Mouse (Mus musculus) lung, embryonic 16.5 days (tissue): Measurements from ENCODE around the gene Fbxl15. TPM values are rescaled to one million over a fixed set of nuclear protein-coding genes. Genes with fewer than 3 reads are reported as not detected.

Source experiments
- ATAC-seq: fragments of 200-750 bp; cut with Nextera tagmentation; 2 replicates; pipeline ENCODE4 v1.8.0; 2017; ENCODE audit warnings: low read depth, mild to moderate bottlenecking, moderate library complexity
- H3K27ac ChIP-seq: fragments of 300-500 bp; sonication (generic); 2 replicates; pipeline ENCODE4 v1.5.1; 2014; ENCODE audit warnings: mild to moderate bottlenecking, control low read depth, low read length
- H3K27me3 ChIP-seq: fragments of 300-500 bp; sonication (generic); 2 replicates; pipeline ENCODE4 v1.6.1; 2014; ENCODE audit warnings: low read depth, low read length, mixed read lengths; ENCODE audit not compliant: control insufficient read depth, insufficient read depth
- H3K36me3 ChIP-seq: fragments of 300-500 bp; sonication (generic); 2 replicates; pipeline ENCODE4 v1.6.1; 2014; ENCODE audit warnings: low read length; ENCODE audit not compliant: control insufficient read depth, insufficient read depth
- H3K4me1 ChIP-seq: fragments of 300-500 bp; sonication (generic); replicated peaks from 2 replicates; pipeline ENCODE4 v1.6.1; 2014; ENCODE audit warnings: low read length, mixed read lengths; ENCODE audit not compliant: control insufficient read depth, insufficient read depth
- H3K4me2 ChIP-seq: fragments of 300-500 bp; sonication (generic); 2 replicates; pipeline ENCODE4 v1.6.1; 2014; ENCODE audit warnings: low read depth, low read length, control low read depth
- H3K4me3 ChIP-seq: fragments of 300-500 bp; sonication (generic); 2 replicates; pipeline ENCODE4 v1.5.1; 2014; ENCODE audit warnings: mild to moderate bottlenecking, low read length, control low read depth
- H3K9ac ChIP-seq: fragments of 300-500 bp; sonication (generic); 2 replicates; pipeline ENCODE4 v1.6.1; 2014; ENCODE audit warnings: low read length, control low read depth
- H3K9me3 ChIP-seq: fragments of 300-500 bp; sonication (generic); 2 replicates; pipeline ENCODE4 v1.6.1; 2016; ENCODE audit warnings: low read length; ENCODE audit not compliant: control insufficient read depth
- WGBS: fragments of 180-500 bp; shearing (Covaris S2); extraction: QIAGEN DNeasy Blood & Tissue Kit; methylation state at CpG from one replicate; pipeline ENCODE4 v1.1.7; 2014; 5-methylcytosine and 5-hydroxymethylcytosine counted together
- polyA plus RNA-seq: library from polyadenylated mRNA; unstranded; fragments of >200 nt; fragmentation: Nextera tagmentation; extraction: Ambion mirVana; gene quantifications from 2 replicates; pipeline ENCODE4 v1.2.1, GENCODE M21; 2015

Fbxl15 gene
- polyA plus RNA-seq, 1 experiment from 2014 or later, result 13.3 TPM

DNA sequence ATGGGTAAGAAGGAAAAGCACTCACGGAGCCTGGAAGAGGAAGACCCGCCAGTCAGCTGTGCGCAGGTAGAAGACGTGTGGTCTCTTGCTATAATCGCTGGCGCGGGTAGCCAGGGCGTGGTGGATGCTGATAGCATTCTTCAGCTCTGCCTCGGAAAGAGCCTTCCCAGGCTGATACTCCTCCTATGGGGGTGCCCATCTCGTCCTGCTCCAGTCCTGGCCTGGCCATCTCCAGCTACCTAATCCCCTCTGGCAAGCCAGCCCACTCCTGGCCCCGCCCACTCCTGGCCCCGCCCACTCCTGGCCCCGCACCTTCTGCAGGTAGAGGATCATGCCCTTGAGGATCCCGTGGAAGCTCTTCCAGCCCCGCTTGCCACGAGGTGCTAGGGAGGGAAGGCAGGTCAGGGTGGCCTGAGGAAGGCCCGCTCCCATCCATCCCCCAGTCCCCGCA lies 13.8 kb upstream of the Fbxl15 start:
- peaks cover 10% of the 10 kb centered on the region; the same call in 1 of the 2 replicates for H3K36me3 ChIP-seq
- peaks cover 51% of the 10 kb centered on the region for H3K27me3 ChIP-seq
- no peak for ATAC-seq
- H3K4me2 ChIP-seq, result no peak overlapping the region
- peaks cover 17% of the 10 kb centered on the region for H3K4me1 ChIP-seq
- H3K27ac ChIP-seq, result no peak overlapping the region
- no peak overlapping the region for H3K9ac ChIP-seq
- H3K4me3 ChIP-seq, result no peak overlapping the region
- WGBS, result 13% methylated on average over 18 of the region's 18 CpGs
- no peaks in the 10 kb centered on the region for H3K9me3 ChIP-seq

DNA sequence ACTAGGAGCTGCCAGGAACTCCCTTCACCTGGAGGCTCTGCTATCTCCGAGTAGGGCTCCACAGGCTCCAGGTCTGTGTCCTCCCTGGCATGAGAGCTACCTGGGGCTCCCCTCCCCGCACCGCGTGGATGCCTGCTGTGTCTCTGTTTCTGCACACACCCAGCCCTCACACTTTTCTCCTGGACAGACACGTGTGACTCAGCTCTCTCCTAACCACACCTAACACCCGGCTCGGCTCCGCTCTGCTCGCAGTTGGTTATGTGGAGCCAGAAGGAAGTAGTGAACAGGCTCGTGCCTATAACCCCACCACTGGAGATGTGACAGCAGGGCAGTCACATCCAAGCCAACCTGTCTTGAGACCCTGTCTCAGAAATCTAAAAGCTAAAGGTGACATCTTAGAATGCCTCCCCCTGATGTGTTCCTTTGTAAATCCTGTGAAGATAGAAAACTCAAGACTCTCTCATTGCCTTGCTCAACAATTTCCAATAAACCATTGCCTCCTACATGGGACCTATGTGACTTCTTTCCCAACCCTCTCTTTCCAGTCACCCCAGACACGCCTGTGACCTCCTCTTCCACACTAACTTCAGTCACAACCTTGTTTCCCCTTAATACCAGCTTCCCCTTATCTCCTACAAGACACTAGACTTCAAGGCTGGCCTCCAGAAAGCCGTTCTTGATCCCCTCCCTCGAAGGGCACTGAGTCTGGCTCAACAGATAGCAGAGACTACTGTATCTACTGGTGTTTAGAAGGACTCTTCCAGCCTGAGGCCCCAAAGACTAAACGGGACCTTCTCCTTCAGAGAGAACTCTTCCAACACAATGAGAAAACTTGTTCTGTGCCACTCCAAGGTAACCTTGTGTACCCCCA lies 12.9 kb upstream of the Fbxl15 start:
- Histone ChIP-seq H3K9ac (no peak overlapping the region), H3K4me1 (peaks cover 14% of the 10 kb centered on the region), H3K9me3 (no peaks in the 10 kb centered on the region), H3K36me3 (peaks cover 10% of the 10 kb centered on the region; the same call in 1 of the 2 replicates), H3K27ac (no peak overlapping the region), H3K4me2 (no peak overlapping the region), H3K27me3 (peaks cover 61% of the 10 kb centered on the region), H3K4me3 (no peak overlapping the region)
- WGBS, result 39% methylated on average over 14 of the region's 14 CpGs
- ATAC-seq, result no peak

DNA sequence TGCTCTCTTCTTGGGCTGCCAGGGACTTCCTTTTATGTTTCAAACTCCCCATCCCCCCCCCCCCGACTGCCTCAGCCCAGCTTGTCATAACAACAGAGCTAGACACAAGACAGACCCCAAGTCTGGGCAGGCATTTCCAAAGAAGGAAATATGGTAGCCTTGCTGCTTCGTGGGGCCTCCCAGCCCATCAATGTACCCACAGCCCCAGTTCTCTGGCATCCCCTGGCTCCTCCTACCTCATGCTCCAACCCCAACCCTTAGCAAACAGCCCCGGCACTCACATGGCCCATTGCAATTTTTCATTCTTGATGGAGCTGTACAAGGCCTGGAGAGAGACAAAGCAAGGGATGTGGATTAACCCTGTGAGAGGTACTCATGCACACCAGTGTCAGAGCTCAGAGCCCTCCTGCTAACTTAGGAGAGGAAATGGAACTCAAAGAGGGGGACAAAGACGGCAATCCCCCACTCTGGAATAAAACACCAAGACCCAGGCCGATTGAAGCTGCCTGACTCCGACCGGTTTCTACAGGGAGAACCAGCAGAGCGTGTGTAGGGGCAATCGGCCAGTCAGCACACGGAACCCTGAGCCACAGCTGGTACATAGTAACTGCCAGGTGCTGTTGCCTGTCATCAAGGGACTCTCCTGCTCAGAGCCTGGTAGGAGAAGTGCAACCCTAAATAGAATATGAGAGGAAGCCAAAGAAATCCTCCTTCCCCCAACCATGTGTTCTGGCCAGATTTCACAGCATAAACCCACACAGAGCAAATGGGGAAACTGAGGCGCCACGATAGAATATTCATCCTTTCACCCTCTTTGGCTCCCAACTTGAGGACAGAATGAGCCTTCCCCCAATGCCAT lies 12.0 kb upstream of the Fbxl15 start:
- no peaks in the 10 kb centered on the region for H3K9me3 ChIP-seq
- peaks cover 14% of the 10 kb centered on the region for H3K4me1 ChIP-seq
- peaks cover 69% of the 10 kb centered on the region for H3K27me3 ChIP-seq
- H3K9ac ChIP-seq, result no peak overlapping the region
- no peak overlapping the region for H3K4me2 ChIP-seq
- H3K4me3 ChIP-seq, result no peak overlapping the region
- no peak overlapping the region for H3K27ac ChIP-seq
- no peak for ATAC-seq
- peaks cover 5% of the 10 kb centered on the region; the same call in 1 of the 2 replicates for H3K36me3 ChIP-seq
- 47% methylated on average over 12 of the region's 12 CpGs for WGBS

DNA sequence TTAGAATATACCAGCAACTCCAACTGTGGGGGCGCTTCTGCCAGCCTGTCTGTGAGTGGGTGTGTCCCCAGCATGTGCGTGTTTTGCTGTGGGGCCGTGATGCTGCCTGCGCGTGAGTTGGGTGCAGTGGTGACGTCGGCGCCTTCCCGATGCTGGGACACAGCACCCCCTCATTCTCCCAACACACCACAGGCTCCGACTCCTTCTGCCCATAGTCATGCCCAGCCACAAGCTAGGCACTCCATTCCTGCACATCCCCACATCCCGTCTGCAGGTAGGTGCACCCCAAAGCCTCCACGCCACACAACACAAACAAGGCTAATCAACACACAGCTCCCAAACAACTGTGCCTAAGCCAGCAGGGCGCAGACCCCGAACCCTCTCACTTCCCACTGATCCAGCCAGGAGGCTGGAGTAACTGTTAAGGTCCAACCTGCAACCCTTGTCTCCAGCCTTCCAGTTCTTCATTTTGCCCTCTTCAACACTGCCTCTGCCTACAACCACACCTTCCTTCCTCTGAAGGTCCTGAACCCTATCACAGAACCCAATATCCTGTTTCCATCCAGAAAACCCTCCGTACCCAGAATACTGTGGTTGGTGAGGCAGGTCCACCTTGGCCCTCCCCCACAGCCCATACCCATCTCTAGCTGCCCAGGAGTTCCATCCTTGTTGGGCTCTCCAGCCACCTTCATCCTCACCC lies 11.0 kb upstream of the Fbxl15 start:
- peaks cover 14% of the 10 kb centered on the region for H3K4me1 ChIP-seq
- 30% methylated on average over 15 of the region's 15 CpGs for WGBS
- no peak for ATAC-seq
- H3K9ac ChIP-seq, result peak overlapping the region; percentile 50
- H3K27ac ChIP-seq, result no peak overlapping the region
- peak overlapping the region; percentile 54 for H3K4me3 ChIP-seq
- no peaks in the 10 kb centered on the region for H3K9me3 ChIP-seq
- peaks cover 75% of the 10 kb centered on the region for H3K27me3 ChIP-seq
- H3K4me2 ChIP-seq, result peak overlapping the region; percentile 79
- H3K36me3 ChIP-seq, result no peaks in the 10 kb centered on the region

DNA sequence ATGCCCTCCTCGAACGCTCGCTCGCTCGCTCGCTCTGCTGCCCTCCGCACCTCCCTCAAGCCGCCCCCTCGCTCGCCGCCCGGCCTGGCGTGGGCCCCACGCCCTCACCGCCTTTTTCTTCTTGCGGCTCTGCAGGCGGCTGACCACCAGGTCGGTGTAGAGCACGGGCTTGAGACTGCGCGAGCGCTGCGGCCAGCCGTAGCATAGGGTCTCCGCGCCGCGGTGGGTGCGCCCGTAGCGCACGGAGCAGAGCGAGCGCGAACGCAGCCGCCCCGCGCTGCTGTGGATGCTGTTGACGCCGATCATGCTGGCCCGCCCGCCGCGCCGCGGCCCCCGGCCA lies 10.5 kb upstream of the Fbxl15 start:
- Histone ChIP-seq H3K4me3 (peak overlapping the region; percentile 54), H3K36me3 (no peaks in the 10 kb centered on the region), H3K27ac (no peak overlapping the region), H3K9ac (peak overlapping the region; percentile 50), H3K4me2 (peak overlapping the region; percentile 79), H3K27me3 (peaks cover 76% of the 10 kb centered on the region), H3K4me1 (peaks cover 14% of the 10 kb centered on the region), H3K9me3 (no peaks in the 10 kb centered on the region)
- peak; percentile 10; the same call in 1 of the 2 replicates for ATAC-seq
- under 1% methylated on average over 47 of the region's 48 CpGs for WGBS

DNA sequence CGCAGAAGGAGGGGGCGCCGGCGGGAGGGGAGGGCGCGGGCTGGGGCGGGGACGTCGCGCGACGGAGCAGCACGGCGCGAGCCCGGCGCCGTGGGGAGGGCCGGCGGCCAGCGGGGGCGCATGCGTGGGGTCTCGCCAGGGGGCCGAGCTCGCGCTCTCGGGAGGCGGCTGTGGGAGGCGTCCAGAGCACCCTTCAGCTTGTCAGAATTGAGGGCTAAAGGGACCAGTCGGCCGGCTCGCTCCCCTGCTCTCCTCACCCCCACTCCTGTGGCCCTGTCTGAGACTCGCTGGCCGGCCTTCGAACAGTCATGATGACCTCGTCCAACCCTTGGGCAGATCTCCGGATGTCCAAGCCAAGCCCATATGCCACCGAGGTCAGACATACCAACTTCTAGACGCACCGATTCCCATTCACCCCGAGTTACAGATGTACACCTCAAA lies 9.9 kb upstream of the Fbxl15 start:
- Histone ChIP-seq H3K4me3 (peak overlapping the region; percentile 54), H3K27me3 (peaks cover 81% of the 10 kb centered on the region), H3K4me1 (peaks cover 14% of the 10 kb centered on the region), H3K9me3 (no peaks in the 10 kb centered on the region), H3K9ac (peak overlapping the region; percentile 50; the same call in 1 of the 2 replicates), H3K4me2 (peak overlapping the region; percentile 79), H3K36me3 (no peaks in the 10 kb centered on the region), H3K27ac (no peak overlapping the region)
- 2% methylated on average over 37 of the region's 42 CpGs for WGBS
- ATAC-seq, result peak; percentile 12; the same call in 1 of the 2 replicates

DNA sequence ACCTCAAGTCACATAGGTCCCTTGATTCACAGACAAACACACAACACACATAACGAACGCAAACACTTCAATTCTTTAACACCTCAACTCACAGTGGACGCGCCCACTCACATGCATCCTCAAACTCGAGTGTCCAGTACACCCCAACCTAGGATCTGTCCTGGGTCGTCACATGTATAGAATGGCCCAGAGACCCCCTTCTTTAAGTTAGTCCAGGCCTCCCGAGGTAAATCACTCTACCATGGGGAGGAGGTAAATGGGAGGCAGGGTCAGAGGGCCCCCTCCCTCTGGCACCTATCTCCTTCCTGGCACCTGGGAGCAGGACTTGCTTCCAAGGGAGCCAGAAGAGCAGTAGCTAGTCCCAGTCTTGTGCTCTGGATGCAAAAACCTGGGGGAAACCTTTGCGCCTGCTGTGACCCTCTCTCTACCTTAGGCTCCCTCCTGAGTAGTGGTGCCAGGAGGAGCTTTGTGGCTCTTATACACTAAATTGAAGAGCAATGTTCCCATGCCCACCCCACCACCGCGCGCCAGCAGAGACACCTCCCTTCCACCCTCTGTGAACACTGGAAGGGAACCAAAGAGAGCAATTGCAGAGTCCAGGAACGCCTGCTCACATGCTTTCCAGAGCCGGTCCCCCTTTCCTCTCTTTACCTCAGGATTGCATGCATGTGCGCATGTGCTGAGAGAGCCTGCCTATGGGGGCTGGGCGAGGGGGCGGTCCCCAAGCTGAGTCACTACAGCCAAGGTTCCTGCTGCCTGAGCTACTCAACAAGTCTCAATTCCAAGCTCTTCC lies 9.2 kb upstream of the Fbxl15 start:
- Histone ChIP-seq H3K9me3 (no peaks in the 10 kb centered on the region), H3K4me2 (peak overlapping the region; percentile 25), H3K4me1 (peaks cover 14% of the 10 kb centered on the region), H3K9ac (no peak overlapping the region), H3K4me3 (no peak overlapping the region), H3K27me3 (peaks cover 89% of the 10 kb centered on the region), H3K36me3 (no peaks in the 10 kb centered on the region), H3K27ac (no peak overlapping the region)
- 10% methylated on average over 16 of the region's 16 CpGs for WGBS
- ATAC-seq, result peak; percentile 34; the same call in 1 of the 2 replicates

DNA sequence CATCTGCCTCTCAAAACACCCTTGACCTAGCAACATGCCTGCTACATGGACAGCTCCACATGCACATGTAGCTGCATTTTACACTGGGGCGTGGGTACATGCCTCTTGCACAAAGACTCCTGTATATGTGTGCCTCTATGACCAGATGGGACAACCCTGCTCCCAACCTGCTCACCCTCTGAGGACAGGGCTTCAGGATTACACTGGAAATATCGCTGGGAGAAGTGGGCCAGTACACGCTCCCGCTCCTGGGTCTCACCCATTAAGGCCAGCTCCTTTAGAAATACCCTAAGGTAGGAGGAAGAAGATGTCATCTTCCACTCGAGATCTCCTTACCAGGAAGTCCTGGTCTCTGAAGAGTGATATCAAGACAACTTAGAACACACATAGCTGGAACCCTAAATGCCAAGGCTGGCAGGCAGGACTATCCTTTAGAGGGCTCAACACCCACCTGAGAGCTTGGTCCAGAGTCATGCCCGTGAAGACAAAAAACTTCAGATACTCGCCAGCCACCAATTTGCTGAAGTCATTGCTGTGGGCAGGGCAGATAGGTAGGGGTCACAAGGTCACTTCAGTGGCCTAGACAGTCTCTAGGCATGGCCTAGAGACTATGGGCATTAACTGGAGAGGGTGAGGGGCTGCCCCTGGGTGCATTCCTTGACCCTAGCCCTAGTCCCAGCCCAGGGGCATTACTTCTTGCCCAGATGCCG lies 7.8 kb upstream of the Fbxl15 start:
- Histone ChIP-seq H3K27ac (no peak overlapping the region), H3K9me3 (no peaks in the 10 kb centered on the region), H3K4me3 (no peak overlapping the region), H3K9ac (no peak overlapping the region), H3K4me2 (no peak overlapping the region), H3K36me3 (no peaks in the 10 kb centered on the region), H3K4me1 (peaks cover 14% of the 10 kb centered on the region), H3K27me3 (peaks cover 88% of the 10 kb centered on the region)
- ATAC-seq, result no peak
- WGBS, result 71% methylated on average over 8 of the region's 8 CpGs
